Mouse (Mus musculus) hindbrain, embryonic 15.5 days (tissue): ENCODE measurements around the gene Epm2a. TPM values are rescaled to one million over a fixed set of nuclear protein-coding genes. Genes with fewer than 3 reads are reported as not detected.
"Not testable (repeated sequence)": the region's sequence is repeated elsewhere in the genome, so short reads cannot be mapped to it uniquely, and the experiment has no call there.

ENCODE experiments used
- ATAC-seq: fragments of 200-750 bp; cut with Nextera tagmentation; 2 replicates; pipeline ENCODE4 v1.8.0; 2017; ENCODE audit warnings: low read depth, moderate number of reproducible peaks, moderate TSS enrichment; ENCODE audit not compliant: low FRiP score
- H3K27ac ChIP-seq: fragments of 300-500 bp; sonication (generic); replicated peaks from 2 replicates; pipeline ENCODE4 v1.5.1; 2015; ENCODE audit warnings: mild to moderate bottlenecking, inconsistent platforms
- H3K27me3 ChIP-seq: fragments of 300-500 bp; sonication (generic); 2 replicates; pipeline ENCODE4 v1.6.1; 2015; ENCODE audit warnings: control low read depth, inconsistent platforms
- H3K36me3 ChIP-seq: fragments of 300-500 bp; sonication (generic); 2 replicates; pipeline ENCODE4 v1.6.1; 2015; ENCODE audit warnings: control low read depth, inconsistent platforms
- H3K4me1 ChIP-seq: fragments of 300-500 bp; sonication (generic); replicated peaks from 2 replicates; pipeline ENCODE4 v1.6.1; 2015; ENCODE audit warnings: control low read depth, inconsistent platforms
- H3K4me2 ChIP-seq: fragments of 300-500 bp; sonication (generic); 2 replicates; pipeline ENCODE4 v1.6.1; 2015; ENCODE audit warnings: moderate library complexity, mild to moderate bottlenecking, inconsistent platforms
- H3K4me3 ChIP-seq: fragments of 300-500 bp; sonication (generic); 2 replicates; pipeline ENCODE4 v1.5.1; 2015; ENCODE audit warnings: mild to moderate bottlenecking, inconsistent platforms
- H3K9ac ChIP-seq: fragments of 300-500 bp; sonication (generic); 2 replicates; pipeline ENCODE4 v1.6.1; 2015; ENCODE audit warnings: inconsistent platforms
- H3K9me3 ChIP-seq: fragments of 300-500 bp; sonication (generic); 2 replicates; pipeline ENCODE4 v1.6.1; 2016; ENCODE audit warnings: control low read depth, inconsistent platforms
- WGBS: fragments of 180-500 bp; shearing (Covaris S2); methylation state at CpG from one replicate; pipeline ENCODE4 v1.1.7; 2015; 5-methylcytosine and 5-hydroxymethylcytosine counted together
- polyA plus RNA-seq: library from polyadenylated mRNA; unstranded; fragments of >200 nt; fragmentation: Nextera tagmentation; extraction: Ambion mirVana; gene quantifications from 2 replicates; pipeline ENCODE4 v1.2.1, GENCODE M21; 2015

Gene Epm2a
- polyA plus RNA-seq = 1.3 and 1.5 TPM in 2 replicates

GRCm38 (mm10) chr10:11343205-11344141 lies at the start of gene Epm2a:
TSS of gene Epm2a (plus strand) at chr10:11343404.
- under 1% methylated on average over 99 of the region's 106 CpGs for whole genome bisulfite sequencing
- Histone ChIP-seq H3K27ac (peak within 1 kb of the TSS; percentile 96), H3K36me3 (no peaks in the 10 kb centered on the region), H3K4me1 (peaks cover 16% of the 10 kb centered on the region; the same call in 1 of the 2 replicates), H3K9ac (peak within 1 kb of the TSS; percentile 90), H3K4me3 (peak within 1 kb of the TSS; percentile 78), H3K27me3 (no peaks in the 10 kb centered on the region), H3K9me3 (no peaks in the 10 kb centered on the region), H3K4me2 (peak within 1 kb of the TSS; percentile 69)
- ATAC-seq = peak; percentile 97

- H3K27ac ChIP-seq = no peak overlapping the region
- no peak overlapping the region for H3K4me2 ChIP-seq
- no peak for ATAC-seq
- no peak overlapping the region for H3K4me3 ChIP-seq
- no peaks in the 10 kb centered on the region for H3K9me3 ChIP-seq
- 92% methylated on average over 6 of the region's 6 CpGs for WGBS
- no peaks in the 10 kb centered on the region for H3K27me3 ChIP-seq
- H3K9ac ChIP-seq = no peak overlapping the region
- H3K36me3 ChIP-seq = peaks cover 7% of the 10 kb centered on the region; the same call in 1 of the 2 replicates
- H3K4me1 ChIP-seq = no peaks in the 10 kb centered on the region
Measured at GRCm38 (mm10) chr10:11298418-11298817, 44.8 kb upstream of the Epm2a start.

- Histone ChIP-seq H3K4me1 (no peaks in the 10 kb centered on the region), H3K27me3 (no peaks in the 10 kb centered on the region), H3K9ac (no peak overlapping the region), H3K4me3 (no peak overlapping the region), H3K9me3 (no peaks in the 10 kb centered on the region), H3K36me3 (no peaks in the 10 kb centered on the region), H3K4me2 (no peak overlapping the region), H3K27ac (no peak overlapping the region)
- WGBS = 79% methylated on average over 9 of the region's 9 CpGs
- no peak for ATAC-seq
Measured at GRCm38 (mm10) chr10:11305365-11306053, 37.7 kb upstream of the Epm2a start.

GRCm38 (mm10) chr10:11306054-11306367 lies 37.2 kb upstream of the Epm2a start:
- no peak overlapping the region for H3K27ac ChIP-seq
- no peaks in the 10 kb centered on the region for H3K9me3 ChIP-seq
- no peak overlapping the region for H3K4me2 ChIP-seq
- no peaks in the 10 kb centered on the region for H3K4me1 ChIP-seq
- peak; percentile 54; the same call in 1 of the 2 replicates for ATAC-seq
- WGBS = 38% methylated on average over 2 of the region's 2 CpGs
- no peak overlapping the region for H3K4me3 ChIP-seq
- no peaks in the 10 kb centered on the region for H3K27me3 ChIP-seq
- H3K36me3 ChIP-seq = no peaks in the 10 kb centered on the region
- no peak overlapping the region for H3K9ac ChIP-seq

DNA sequence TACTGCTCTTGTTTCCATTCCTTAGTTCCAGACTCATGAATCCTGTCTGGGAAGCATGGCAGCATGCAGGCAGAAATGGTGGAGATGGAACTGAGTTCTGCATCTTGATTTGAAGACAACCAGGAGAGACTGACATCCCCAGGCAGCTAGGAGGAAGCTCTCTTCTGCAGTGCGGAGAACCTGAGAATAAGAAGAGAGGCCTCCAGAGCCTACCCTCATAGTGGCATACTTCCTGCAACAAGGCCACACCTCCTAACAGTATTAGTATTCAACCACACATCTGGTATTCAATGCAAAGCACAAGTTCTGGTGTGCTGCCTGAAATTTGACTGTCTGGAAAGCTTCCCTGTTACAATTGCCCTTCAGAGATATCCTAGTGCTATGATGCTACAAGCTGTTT lies 33.3 kb upstream of the Epm2a start:
- no peaks in the 10 kb centered on the region for H3K4me1 ChIP-seq
- no peaks in the 10 kb centered on the region for H3K9me3 ChIP-seq
- 94% methylated on average over 1 of the region's 1 CpGs for WGBS
- H3K9ac ChIP-seq = no peak overlapping the region
- no peak overlapping the region for H3K4me2 ChIP-seq
- no peaks in the 10 kb centered on the region for H3K36me3 ChIP-seq
- H3K27ac ChIP-seq = no peak overlapping the region
- H3K27me3 ChIP-seq = no peaks in the 10 kb centered on the region
- no peak overlapping the region for H3K4me3 ChIP-seq
- no peak for ATAC-seq

DNA sequence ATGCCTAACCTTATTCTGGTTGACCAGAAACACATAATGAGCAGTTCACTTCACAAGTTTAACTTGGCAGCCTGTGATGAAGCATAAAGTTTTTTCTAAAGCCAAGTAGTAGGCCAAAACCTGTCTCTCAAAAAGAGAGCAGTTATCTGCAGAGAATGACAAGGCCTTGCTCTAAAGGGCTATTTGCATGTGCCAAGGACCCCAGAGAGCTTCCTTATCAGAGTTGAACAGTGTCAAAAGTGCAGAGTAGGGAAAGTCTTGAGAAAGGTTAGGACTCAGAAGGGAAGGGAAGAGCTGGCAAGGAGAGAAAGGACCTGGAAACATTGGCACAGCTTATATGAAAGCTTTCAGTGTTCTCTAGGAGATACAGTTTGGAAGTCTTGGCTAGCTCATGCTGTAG lies 32.7 kb upstream of the Epm2a start:
- Histone ChIP-seq H3K4me1 (no peaks in the 10 kb centered on the region), H3K9me3 (no peaks in the 10 kb centered on the region)
- no peak for ATAC-seq

GRCm38 (mm10) chr10:11317856-11318454 lies 25.2 kb upstream of the Epm2a start:
- not testable (repeated sequence) for H3K27me3 ChIP-seq, H3K9ac ChIP-seq, H3K4me2 ChIP-seq, H3K27ac ChIP-seq, ATAC-seq, H3K4me3 ChIP-seq, H3K36me3 ChIP-seq, H3K9me3 ChIP-seq, H3K4me1 ChIP-seq

More for the DNA sequence above, 32.7 kb upstream of the Epm2a start:
- Histone ChIP-seq H3K4me2 (no peak overlapping the region), H3K4me3 (no peak overlapping the region), H3K36me3 (no peaks in the 10 kb centered on the region), H3K27me3 (no peaks in the 10 kb centered on the region), H3K9ac (no peak overlapping the region), H3K27ac (no peak overlapping the region)

- H3K4me3 ChIP-seq = no peak overlapping the region
- no peak overlapping the region for H3K9ac ChIP-seq
- H3K27ac ChIP-seq = no peak overlapping the region
- 83% methylated on average over 1 of the region's 1 CpGs for WGBS
- no peaks in the 10 kb centered on the region for H3K9me3 ChIP-seq
- no peaks in the 10 kb centered on the region for H3K4me1 ChIP-seq
- no peaks in the 10 kb centered on the region for H3K27me3 ChIP-seq
- no peak for ATAC-seq
- H3K4me2 ChIP-seq = no peak overlapping the region
- no peaks in the 10 kb centered on the region for H3K36me3 ChIP-seq
Measured at GRCm38 (mm10) chr10:11319446-11319970, 23.7 kb upstream of the Epm2a start.

DNA sequence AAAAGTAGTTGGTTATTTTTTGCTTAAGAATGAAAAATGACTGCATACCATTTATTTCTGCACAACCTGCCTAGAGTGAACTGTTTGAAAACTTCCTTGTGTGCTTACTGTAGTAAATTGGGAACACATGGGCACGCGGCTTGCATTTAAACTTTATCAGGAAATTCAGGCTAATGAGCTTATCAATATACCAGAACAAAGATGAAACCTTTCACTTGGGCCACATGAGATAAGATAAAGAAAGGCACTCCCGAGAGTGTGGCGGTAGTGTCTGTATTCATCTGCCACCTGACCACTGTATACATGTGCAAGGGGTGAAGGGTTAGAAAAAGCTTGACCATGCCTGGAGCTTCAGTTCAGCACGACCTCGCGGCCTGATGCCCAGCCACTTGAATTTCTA lies 20.9 kb upstream of the Epm2a start:
- Histone ChIP-seq H3K36me3 (no peaks in the 10 kb centered on the region), H3K4me2 (no peak overlapping the region), H3K9ac (no peak overlapping the region), H3K27ac (no peak overlapping the region), H3K4me3 (no peak overlapping the region), H3K4me1 (no peaks in the 10 kb centered on the region), H3K27me3 (no peaks in the 10 kb centered on the region), H3K9me3 (no peaks in the 10 kb centered on the region)
- WGBS = 92% methylated on average over 7 of the region's 7 CpGs
- ATAC-seq = no peak

GRCm38 (mm10) chr10:11323202-11323898 lies 19.9 kb upstream of the Epm2a start:
- 80% methylated on average over 4 of the region's 4 CpGs for WGBS

GRCm38 (mm10) chr10:11326526-11326925 lies 16.7 kb upstream of the Epm2a start:
- no peak for ATAC-seq
- 94% methylated on average over 3 of the region's 3 CpGs for WGBS
- H3K4me1 ChIP-seq = no peaks in the 10 kb centered on the region
- H3K36me3 ChIP-seq = no peaks in the 10 kb centered on the region
- no peak overlapping the region for H3K4me2 ChIP-seq
- H3K27me3 ChIP-seq = no peaks in the 10 kb centered on the region
- H3K27ac ChIP-seq = no peak overlapping the region
- H3K9ac ChIP-seq = no peak overlapping the region
- H3K9me3 ChIP-seq = no peaks in the 10 kb centered on the region
- H3K4me3 ChIP-seq = no peak overlapping the region

More at GRCm38 (mm10) chr10:11323202-11323898, 19.9 kb upstream of the Epm2a start:
- Histone ChIP-seq H3K27me3 (no peaks in the 10 kb centered on the region), H3K4me2 (no peak overlapping the region), H3K4me3 (no peak overlapping the region), H3K9me3 (no peaks in the 10 kb centered on the region), H3K4me1 (no peaks in the 10 kb centered on the region), H3K36me3 (no peaks in the 10 kb centered on the region), H3K27ac (no peak overlapping the region), H3K9ac (no peak overlapping the region)
- ATAC-seq = no peak
